Mouse (Mus musculus) T-helper 2 cell (primary cell): Measurements from ENCODE around the gene Evi5.

ENCODE experiments used
- in situ Hi-C: fragments of 300-600 bp; cut with MboI, MseI; formaldehyde crosslinking; loops from one replicate; pipeline ENCODE4 v1.15.1; 2025; ENCODE audit warnings: high pct_unique_total_duplicates

The Evi5 gene

GRCm38 (mm10) chr5:107749229-107749916, 125.5 kb downstream of the Evi5 start:
- in situ Hi-C loops = no loop called here

- in situ Hi-C loops = no loop called here
Observed at GRCm38 (mm10) chr5:107739023-107739422, 135.9 kb downstream of the Evi5 start.

- in situ Hi-C loops = no loop called here
Observed at GRCm38 (mm10) chr5:107738296-107738695, 136.6 kb downstream of the Evi5 start.

- in situ Hi-C loops = no loop called here
Observed at GRCm38 (mm10) chr5:107736171-107736570, 138.7 kb downstream of the Evi5 start.

GRCm38 (mm10) chr5:107731844-107732243, 143.1 kb downstream of the Evi5 start:
- in situ Hi-C loops = no loop called here

GRCm38 (mm10) chr5:107731408-107731807, 143.5 kb downstream of the Evi5 start:
- in situ Hi-C loops = no loop called here

GRCm38 (mm10) chr5:107727007-107727402, 147.9 kb downstream of the Evi5 start:
- in situ Hi-C loops = no loop called here

- in situ Hi-C loops = no loop called here
Observed at GRCm38 (mm10) chr5:107726281-107727006, 148.5 kb downstream of the Evi5 start.

GRCm38 (mm10) chr5:107725435-107726261, 149.3 kb downstream of the Evi5 start, which contains the start of gene Gfi1:
TSS of gene Gfi1 (minus strand) at chr5:107726036.
- in situ Hi-C loops = no loop called here

- in situ Hi-C loops = loop anchor here (5.0 kb wide), 1 partner anchor 32 kb away; no protein-coding TSS in a partner anchor
Observed at GRCm38 (mm10) chr5:107724661-107725434, 150.1 kb downstream of the Evi5 start.

GRCm38 (mm10) chr5:107723541-107724511, 151.1 kb downstream of the Evi5 start:
- in situ Hi-C loops = loop anchor here (5.0 kb wide), 1 partner anchor 33 kb away; no protein-coding TSS in a partner anchor

- in situ Hi-C loops = loop anchor here (5.0 kb wide), 1 partner anchor 34 kb away; no protein-coding TSS in a partner anchor
Observed at GRCm38 (mm10) chr5:107722661-107723532, 152.0 kb downstream of the Evi5 start.

GRCm38 (mm10) chr5:107721638-107722011, 153.3 kb downstream of the Evi5 start:
- in situ Hi-C loops = loop anchor here (5.0 kb wide), 1 partner anchor 36 kb away; no protein-coding TSS in a partner anchor

GRCm38 (mm10) chr5:107720991-107721637, 153.8 kb downstream of the Evi5 start:
- in situ Hi-C loops = loop anchor here (5.0 kb wide), 1 partner anchor 36 kb away; no protein-coding TSS in a partner anchor

GRCm38 (mm10) chr5:107720511-107720910, 154.4 kb downstream of the Evi5 start:
- in situ Hi-C loops = loop anchor here (5.0 kb wide), 1 partner anchor 37 kb away; no protein-coding TSS in a partner anchor

GRCm38 (mm10) chr5:107719786-107720185, 155.1 kb downstream of the Evi5 start:
- in situ Hi-C loops = loop anchor here (5.0 kb wide), 1 partner anchor 38 kb away; no protein-coding TSS in a partner anchor

GRCm38 (mm10) chr5:107719209-107719608, 155.7 kb downstream of the Evi5 start:
- in situ Hi-C loops = no loop called here

GRCm38 (mm10) chr5:107717871-107718361, 157.0 kb downstream of the Evi5 start:
- in situ Hi-C loops = no loop called here
